Mouse (Mus musculus): ENCODE measurements around the gene Ffar1. TPM values are rescaled to one million over a fixed set of nuclear protein-coding genes. Genes with fewer than 3 reads are reported as not detected.

Gene Ffar1
- polyA plus RNA-seq (2017; shearing (Covaris generic)): 0.09 TPM

GRCm38 (mm10) chr7:30861464-30861863 lies at the start of gene Ffar1:
TSS of gene Ffar1 (minus strand) at chr7:30861564.

GRCm38 (mm10) chr7:30880176-30880575 lies 18.8 kb upstream of the Ffar1 start, which contains the start of gene Cd22:
TSS of gene Cd22 (minus strand) at chr7:30880342.

DNA sequence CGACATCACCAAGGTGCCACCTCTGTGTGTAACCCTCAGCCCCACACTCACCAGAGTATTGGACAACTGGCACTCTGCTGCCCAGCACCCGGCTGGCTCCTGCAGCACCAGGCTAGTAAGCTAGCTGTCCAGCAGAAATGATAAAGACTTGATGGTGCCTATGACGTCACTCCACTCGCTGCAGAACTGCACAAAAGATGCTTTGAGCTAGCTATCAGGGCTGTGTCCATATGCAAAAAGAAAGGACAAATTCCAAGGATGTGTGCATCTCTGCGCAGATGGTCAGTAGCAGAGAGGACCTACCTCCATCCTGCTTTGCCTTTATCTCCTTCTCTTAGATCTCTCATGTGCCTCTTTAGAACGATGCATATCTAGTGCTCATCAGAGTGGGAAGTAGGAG lies 5.3 kb downstream of the Ffar1 start, which contains the start of gene Ffar3:
Gene Ffar3 (minus strand): TSS at position 101 of the 400 bp plus-strand sequence.

GRCm38 (mm10) chr7:30823675-30824074 lies 37.7 kb downstream of the Ffar1 start, which contains the start of gene Ffar2:
TSS of gene Ffar2 (minus strand) at chr7:30823775.

Other genes starting within 250 kb of the Ffar1 start
- 0.79 TPM for gene Upk1a, start 248.7 kb downstream of the Ffar1 start, polyA plus RNA-seq (2017; shearing (Covaris generic))
- 388 TPM for gene Cox6b1, start 235.4 kb downstream of the Ffar1 start, polyA plus RNA-seq (2017; shearing (Covaris generic))
- not detected for gene Etv2, start 225.7 kb downstream of the Ffar1 start, polyA plus RNA-seq (2017; shearing (Covaris generic))
- 194 TPM for gene Rbm42, start 211.2 kb downstream of the Ffar1 start, polyA plus RNA-seq (2017; shearing (Covaris generic))
- gene Haus5, start 196.6 kb downstream of the Ffar1 start, polyA plus RNA-seq (2017; shearing (Covaris generic)): 36.3 TPM
- gene Pmis2, start 190.0 kb downstream of the Ffar1 start, polyA plus RNA-seq (2017; shearing (Covaris generic)): 0.56 TPM
- gene 2200002J24Rik, start 162.6 kb downstream of the Ffar1 start, polyA plus RNA-seq (2017; shearing (Covaris generic)): not detected
- not detected for gene Atp4a, start 149.4 kb downstream of the Ffar1 start, polyA plus RNA-seq (2017; shearing (Covaris generic))
- gene Tmem147, start 132.0 kb downstream of the Ffar1 start, polyA plus RNA-seq (2017; shearing (Covaris generic)): 51.5 TPM
- gene Gapdhs, start 117.9 kb downstream of the Ffar1 start, polyA plus RNA-seq (2017; shearing (Covaris generic)): not detected
- gene Sbsn, start 110.1 kb downstream of the Ffar1 start, polyA plus RNA-seq (2017; shearing (Covaris generic)): 0.17 TPM
- not detected for gene Dmkn, start 97.8 kb downstream of the Ffar1 start, polyA plus RNA-seq (2017; shearing (Covaris generic))
- gene Krtdap, start 73.7 kb downstream of the Ffar1 start, polyA plus RNA-seq (2017; shearing (Covaris generic)): not detected
- gene Ffar2, start 37.8 kb downstream of the Ffar1 start, polyA plus RNA-seq (2017; shearing (Covaris generic)): not detected
- gene Ffar3, start 5.4 kb downstream of the Ffar1 start, polyA plus RNA-seq (2017; shearing (Covaris generic)): not detected
- gene Cd22, start 18.8 kb upstream of the Ffar1 start, polyA plus RNA-seq (2017; shearing (Covaris generic)): 28.6 TPM
- gene Mag, start 53.3 kb upstream of the Ffar1 start, polyA plus RNA-seq (2017; shearing (Covaris generic)): not detected
- not detected for gene Hamp2, start 63.1 kb upstream of the Ffar1 start, polyA plus RNA-seq (2017; shearing (Covaris generic))
- not detected for gene Hamp, start 82.5 kb upstream of the Ffar1 start, polyA plus RNA-seq (2017; shearing (Covaris generic))
- gene Usf2, start 95.2 kb upstream of the Ffar1 start, polyA plus RNA-seq (2017; shearing (Covaris generic)): 10.7 TPM
- 7.7 TPM for gene Lsr, start 111.9 kb upstream of the Ffar1 start, polyA plus RNA-seq (2017; shearing (Covaris generic))
- gene Fam187b, start 112.2 kb upstream of the Ffar1 start, polyA plus RNA-seq (2017; shearing (Covaris generic)): 0.46 TPM
- 1,401 TPM for gene Fxyd5, start 180.9 kb upstream of the Ffar1 start, polyA plus RNA-seq (2017; shearing (Covaris generic))
- not detected for gene Fxyd7, start 189.9 kb upstream of the Ffar1 start, polyA plus RNA-seq (2017; shearing (Covaris generic))
- not detected for gene Fxyd1, start 195.6 kb upstream of the Ffar1 start, polyA plus RNA-seq (2017; shearing (Covaris generic))
- not detected for gene Lgi4, start 197.8 kb upstream of the Ffar1 start, polyA plus RNA-seq (2017; shearing (Covaris generic))
- gene Fxyd3, start 215.1 kb upstream of the Ffar1 start, polyA plus RNA-seq (2017; shearing (Covaris generic)): not detected